In the genomic region with DNA sequence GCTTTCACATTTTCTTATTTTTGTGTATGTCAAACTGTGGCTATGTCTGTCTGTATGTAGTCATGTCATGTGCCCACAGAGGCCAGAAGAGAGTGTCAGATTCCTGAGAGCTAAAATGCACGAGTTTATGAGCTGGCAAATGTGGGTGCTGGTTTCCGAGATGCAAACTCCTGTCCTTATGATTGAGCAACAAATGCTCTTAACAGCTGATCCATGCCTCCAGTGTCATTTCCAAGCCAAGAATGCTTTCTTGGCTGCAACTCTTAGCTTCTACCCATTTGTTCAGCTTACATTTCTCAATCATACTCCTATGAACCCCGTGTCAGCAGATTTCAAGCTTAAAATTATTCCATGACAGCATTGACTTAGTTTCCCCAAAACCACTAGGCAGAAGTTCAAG, we compare ENCODE assay signal across 14 mouse cellular contexts.
"Had no signal": no experiment of that assay in that cellular context is flagged by ENCODE, and none has a peak within 500 bp of the region (broad histone marks: within the 10 kb centered on the region; RNA-seq: fewer than 3 reads in every experiment).

No protein-coding gene starts in this region.

- DNase-seq: kidney, postnatal 10 days; kidney, postnatal 4 days; liver; retina, postnatal 1 day; right cerebral cortex, postnatal 4 days; spleen, adult 18-20 months; thymus, adult 2 months; thymus, postnatal 25 days had no signal

- H3K27me3 ChIP-seq: limb, embryonic 12.5 days; megakaryocyte, embryonic 14.5 days; midbrain, embryonic 15.5 days; neural tube, embryonic 13.5 days had no signal

- H3K4me3 ChIP-seq: layer of hippocampus, adult 2 months; limb, embryonic 12.5 days; megakaryocyte, embryonic 14.5 days; midbrain, embryonic 15.5 days; neural tube, embryonic 13.5 days had no signal

- H3K4me2 ChIP-seq: limb, embryonic 12.5 days; midbrain, embryonic 11.5 days; midbrain, embryonic 15.5 days; neural tube, embryonic 13.5 days had no signal

- H3K36me3 ChIP-seq: limb, embryonic 12.5 days; midbrain, embryonic 15.5 days; neural tube, embryonic 13.5 days had no signal
